Mouse (Mus musculus) CH12F3 (cell line): ENCODE measurements around the gene Tiparp.

Experiments
- in situ Hi-C: fragments of 300-500 bp; cut with MboI; formaldehyde crosslinking; loops from 2 replicates; pipeline ENCODE4 v1.14.3; 2020; ENCODE audit warnings: low sequenced_read_pairs

Tiparp gene

GRCm38 (mm10) chr3:65528614-65529470 lies 632 bp downstream of the Tiparp start:
- in situ Hi-C loops, result no loop called here

DNA sequence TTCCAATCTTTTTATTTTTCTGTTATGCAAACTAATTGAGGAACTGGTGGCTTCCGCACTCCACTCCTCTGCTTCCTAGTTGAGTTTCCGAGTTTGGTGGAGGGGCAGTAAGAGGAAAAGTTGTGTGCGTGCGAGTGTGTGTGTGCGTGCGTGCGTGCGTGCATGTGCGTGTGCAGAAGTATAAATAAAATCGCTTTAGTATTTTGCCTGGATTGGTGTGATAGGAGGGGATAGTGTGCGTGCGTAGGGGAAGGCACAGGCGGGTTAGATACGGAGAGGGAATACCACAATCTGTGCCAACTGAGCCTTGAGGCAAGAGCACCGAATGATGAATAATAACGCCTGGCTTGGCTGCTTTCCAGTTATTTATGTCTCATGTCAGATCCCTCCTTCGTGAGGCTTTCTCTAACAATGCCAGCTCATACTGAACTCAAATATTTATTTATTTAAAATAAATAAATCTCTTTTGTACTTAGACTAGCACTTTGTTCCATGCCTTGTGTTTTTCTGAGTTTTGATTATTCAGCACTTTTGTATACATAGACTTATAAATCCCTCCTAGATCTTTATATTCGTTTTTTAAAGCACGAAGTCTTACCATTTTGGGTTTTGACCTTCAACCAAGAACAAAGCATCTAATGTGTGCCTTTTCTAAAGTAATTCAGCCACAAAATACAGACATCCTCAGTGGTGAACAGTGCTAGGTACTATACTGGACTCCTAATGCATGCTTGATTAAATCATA lies 1.4 kb downstream of the Tiparp start:
- in situ Hi-C loops, result loop anchor here (10.0 kb wide), 1 partner anchor 405 kb away; no protein-coding TSS in a partner anchor

GRCm38 (mm10) chr3:65533014-65533413 lies 4.8 kb downstream of the Tiparp start:
- in situ Hi-C loops, result loop anchor here (10.0 kb wide), 1 partner anchor 402 kb away; no protein-coding TSS in a partner anchor

DNA sequence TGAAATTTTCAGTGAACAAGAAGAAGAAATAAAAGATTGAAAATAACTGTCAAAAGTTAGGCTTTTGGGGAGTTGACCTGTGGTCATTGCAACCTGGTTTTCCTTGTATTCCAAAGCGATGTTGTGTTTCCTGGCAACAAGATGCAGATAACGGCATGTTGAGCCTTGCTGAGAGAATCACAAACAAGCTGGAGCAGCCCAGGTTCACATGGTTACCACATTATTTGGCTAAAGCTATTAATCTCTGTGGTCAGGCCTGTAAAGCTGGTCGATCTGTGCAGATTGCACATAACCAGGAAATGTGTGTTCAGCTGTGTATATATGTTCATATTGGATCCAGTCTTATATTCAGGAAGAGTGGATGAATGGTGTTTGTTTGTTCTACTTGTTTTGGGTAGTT lies 5.4 kb downstream of the Tiparp start:
- in situ Hi-C loops, result loop anchor here (10.0 kb wide), 1 partner anchor 401 kb away; no protein-coding TSS in a partner anchor

- in situ Hi-C loops, result loop anchor here (10.0 kb wide), 1 partner anchor 400 kb away; no protein-coding TSS in a partner anchor
Observed at GRCm38 (mm10) chr3:65534488-65534887, 6.3 kb downstream of the Tiparp start.

GRCm38 (mm10) chr3:65535087-65535761 lies 7.0 kb downstream of the Tiparp start:
- in situ Hi-C loops, result loop anchor here (10.0 kb wide), 1 partner anchor 400 kb away; no protein-coding TSS in a partner anchor

GRCm38 (mm10) chr3:65537288-65537687 lies 9.1 kb downstream of the Tiparp start:
- in situ Hi-C loops, result loop anchor here (10.0 kb wide), 1 partner anchor 398 kb away; no protein-coding TSS in a partner anchor

DNA sequence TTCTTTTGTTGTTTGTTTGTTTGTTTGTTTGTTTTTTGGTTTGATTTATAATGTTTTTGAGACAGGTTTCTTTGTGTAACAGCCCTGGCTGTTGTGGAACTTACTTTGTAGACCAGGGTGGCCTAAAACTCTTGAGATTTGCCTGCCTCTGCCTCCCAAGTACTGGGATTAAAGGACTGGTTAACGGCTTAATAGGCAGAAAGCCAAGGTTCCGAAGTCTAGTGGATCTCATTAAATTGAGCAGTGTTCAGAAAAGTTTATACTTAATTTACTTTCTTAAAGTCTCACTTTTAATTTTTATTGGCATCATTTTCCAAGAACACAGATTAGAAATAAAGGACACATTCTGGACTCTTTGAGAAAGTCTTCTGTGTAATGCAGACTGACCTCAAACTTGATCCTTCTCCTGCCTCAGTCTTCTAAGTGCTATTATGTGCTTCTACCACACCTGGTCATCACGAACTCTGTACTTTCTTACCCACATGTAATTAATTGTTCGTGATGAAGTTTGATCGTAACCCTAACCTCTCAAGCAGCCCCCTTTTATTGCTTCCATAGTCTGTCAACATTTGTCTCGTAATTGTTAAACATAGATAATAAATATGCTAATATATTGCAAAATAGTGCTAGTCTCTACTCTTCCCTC lies 12.8 kb downstream of the Tiparp start:
- in situ Hi-C loops, result no loop called here

GRCm38 (mm10) chr3:65541552-65541935 lies 13.3 kb downstream of the Tiparp start:
- in situ Hi-C loops, result no loop called here

GRCm38 (mm10) chr3:65549785-65550184 lies 21.6 kb downstream of the Tiparp start:
- in situ Hi-C loops, result no loop called here

- in situ Hi-C loops, result no loop called here
Observed at GRCm38 (mm10) chr3:65551065-65551464, 22.9 kb downstream of the Tiparp start.

DNA sequence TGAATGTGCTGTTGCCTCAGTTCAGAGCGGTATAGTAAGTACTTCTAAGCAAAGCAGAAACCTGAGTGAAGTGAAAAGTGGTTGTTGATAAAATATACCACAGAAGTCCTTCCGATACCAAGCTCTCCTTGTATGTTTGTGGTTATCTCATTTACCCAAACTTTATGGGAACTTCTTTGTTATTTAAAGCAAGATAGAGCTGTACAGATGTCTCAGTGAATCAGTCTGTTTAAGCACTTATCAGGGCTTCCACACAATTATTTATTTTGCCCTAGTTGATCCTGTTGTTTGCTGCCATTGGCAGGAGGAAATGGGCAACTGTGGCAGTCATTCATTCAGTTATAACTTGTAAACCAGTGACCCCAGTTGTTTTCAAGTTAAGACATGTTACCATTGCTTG lies 26.4 kb downstream of the Tiparp start:
- in situ Hi-C loops, result no loop called here

DNA sequence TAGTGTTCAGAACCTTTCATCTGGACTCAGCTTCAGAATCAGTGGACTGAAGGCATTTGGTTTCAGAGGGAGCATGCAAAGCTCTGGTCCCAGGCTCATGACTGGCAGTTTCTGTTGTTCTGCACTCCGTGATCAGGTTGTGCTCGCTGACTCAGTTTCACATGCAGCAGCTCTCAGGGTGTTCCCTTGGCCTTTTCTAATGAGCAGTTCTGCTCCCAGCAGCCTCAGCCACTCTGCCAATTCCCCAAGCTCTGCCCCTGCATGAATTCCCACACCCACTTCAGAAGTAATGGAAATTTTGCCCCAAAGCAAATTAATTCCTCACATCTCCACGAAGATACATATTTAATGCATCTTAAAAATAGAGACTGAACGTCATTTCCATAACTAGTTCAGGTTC lies 30.5 kb downstream of the Tiparp start:
- in situ Hi-C loops, result no loop called here

GRCm38 (mm10) chr3:65562212-65562611 lies 34.0 kb downstream of the Tiparp start:
- in situ Hi-C loops, result no loop called here

- in situ Hi-C loops, result no loop called here
Observed at GRCm38 (mm10) chr3:65562694-65563093, 34.5 kb downstream of the Tiparp start.

DNA sequence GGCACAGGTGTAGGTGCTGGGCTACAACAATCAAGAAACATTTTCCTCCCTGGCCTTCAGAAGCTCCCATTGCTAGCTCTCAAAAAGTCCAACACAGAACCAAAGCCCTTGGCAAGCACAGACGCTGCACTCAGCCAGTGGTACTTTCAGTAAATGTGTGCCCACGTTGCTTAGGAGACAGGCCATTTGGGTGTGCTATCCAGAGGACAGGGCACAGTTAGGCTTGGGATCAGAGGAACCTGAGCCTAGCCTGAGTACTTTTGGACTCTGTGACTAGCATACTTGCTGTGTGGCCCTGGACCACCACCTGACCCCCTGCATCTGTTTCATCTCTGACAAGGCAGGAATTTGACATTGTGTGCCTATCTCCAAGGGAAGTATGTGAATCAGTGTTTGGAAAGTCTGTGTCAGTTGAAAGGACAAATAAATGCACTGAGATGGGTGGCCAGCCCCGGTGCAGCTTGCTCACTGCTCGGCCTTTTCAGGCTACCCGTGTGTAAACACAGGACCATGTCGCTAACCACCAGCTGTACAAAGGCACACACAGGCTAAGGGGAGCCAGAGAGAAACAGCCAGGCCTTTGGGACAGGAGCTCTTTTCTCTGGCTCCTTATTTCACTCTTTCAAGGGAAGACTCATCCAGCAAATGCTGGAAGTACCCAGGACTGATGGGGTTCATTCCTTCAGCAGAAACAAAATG lies 35.9 kb downstream of the Tiparp start:
- in situ Hi-C loops, result no loop called here

GRCm38 (mm10) chr3:65565632-65566300 lies 37.6 kb downstream of the Tiparp start:
- in situ Hi-C loops, result no loop called here

- in situ Hi-C loops, result no loop called here
Observed at GRCm38 (mm10) chr3:65569941-65570340, 41.7 kb downstream of the Tiparp start.

DNA sequence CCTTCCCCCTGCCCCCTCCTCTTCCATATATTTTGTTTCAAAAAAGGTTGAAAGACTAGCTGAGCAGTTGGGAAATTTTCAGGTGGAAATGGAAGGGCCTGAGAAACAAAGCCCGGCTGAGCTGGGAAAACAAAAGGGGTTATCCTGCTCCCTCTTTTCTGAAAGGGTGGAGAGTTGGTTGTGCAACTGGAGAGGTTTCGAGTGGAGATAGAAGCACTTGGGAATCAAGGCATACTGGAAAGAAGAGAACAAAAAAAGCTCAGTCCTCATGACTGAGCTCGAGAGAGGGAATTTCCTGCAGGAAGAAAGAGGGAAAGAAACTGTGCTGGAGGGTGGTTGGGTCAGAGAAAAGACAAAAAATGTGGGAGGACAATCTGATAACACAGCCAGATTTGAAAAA lies 45.3 kb downstream of the Tiparp start:
- in situ Hi-C loops, result no loop called here
